Mouse (Mus musculus): Measurements from ENCODE around the gene Slc27a3.

Slc27a3 gene

GRCm38 (mm10) chr3:90391004-90391403 is 1.3 kb upstream of the Slc27a3 start:
- DNase-seq (ENCODE audit: low spot score in 2 of 2) = no peak

- DNase-seq (ENCODE audit: low spot score in 2 of 2) = no peak
Measured at GRCm38 (mm10) chr3:90388726-90389510, 820 bp downstream of the Slc27a3 start.

DNA sequence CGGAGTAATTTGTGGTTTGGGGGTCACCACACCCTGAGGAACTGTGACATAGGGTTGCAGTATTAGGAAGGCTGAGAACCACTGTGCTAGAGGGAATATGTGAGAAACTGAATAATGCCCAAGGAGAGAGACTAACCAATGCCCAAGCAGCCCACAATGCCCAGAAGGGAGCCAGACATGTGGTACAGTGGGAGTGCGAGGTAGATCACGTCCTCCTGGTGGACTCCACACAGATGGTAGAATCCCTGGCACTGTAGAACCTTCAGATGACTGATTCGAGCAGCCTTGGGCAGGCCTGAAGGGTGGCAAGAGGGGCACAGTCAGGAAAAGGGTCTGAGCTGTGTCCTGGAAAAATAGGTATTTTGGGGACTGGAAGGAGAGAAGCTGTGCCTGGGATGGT is 1.5 kb downstream of the Slc27a3 start:
- no peak for DNase-seq (ENCODE audit: low spot score in 2 of 2)

DNA sequence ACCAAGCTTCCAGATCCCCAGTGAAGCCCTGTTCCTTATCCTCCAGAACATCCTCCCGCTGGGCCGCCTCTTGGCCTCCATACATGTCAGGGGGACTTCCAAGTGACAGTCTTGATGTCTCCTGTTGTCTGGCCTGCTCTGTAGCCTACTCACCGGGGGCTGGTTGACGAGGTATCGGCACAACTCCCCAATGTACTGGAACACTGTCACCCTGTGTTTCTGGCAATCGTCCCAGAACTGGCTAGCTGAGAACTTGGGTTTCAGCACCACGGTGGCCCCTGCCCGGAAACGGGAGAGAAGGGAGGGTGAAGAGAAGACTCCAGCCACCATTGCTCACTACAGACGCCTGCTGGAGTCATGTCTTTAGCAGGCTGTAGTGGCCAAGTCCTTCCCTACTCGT is 2.3 kb downstream of the Slc27a3 start:
- DNase-seq (ENCODE audit: low spot score in 2 of 2) = peak in 1 of 2 experiments; percentile 33

GRCm38 (mm10) chr3:90386817-90387216 is 2.9 kb downstream of the Slc27a3 start:
- no peak for DNase-seq (ENCODE audit: low spot score in 2 of 2)

DNA sequence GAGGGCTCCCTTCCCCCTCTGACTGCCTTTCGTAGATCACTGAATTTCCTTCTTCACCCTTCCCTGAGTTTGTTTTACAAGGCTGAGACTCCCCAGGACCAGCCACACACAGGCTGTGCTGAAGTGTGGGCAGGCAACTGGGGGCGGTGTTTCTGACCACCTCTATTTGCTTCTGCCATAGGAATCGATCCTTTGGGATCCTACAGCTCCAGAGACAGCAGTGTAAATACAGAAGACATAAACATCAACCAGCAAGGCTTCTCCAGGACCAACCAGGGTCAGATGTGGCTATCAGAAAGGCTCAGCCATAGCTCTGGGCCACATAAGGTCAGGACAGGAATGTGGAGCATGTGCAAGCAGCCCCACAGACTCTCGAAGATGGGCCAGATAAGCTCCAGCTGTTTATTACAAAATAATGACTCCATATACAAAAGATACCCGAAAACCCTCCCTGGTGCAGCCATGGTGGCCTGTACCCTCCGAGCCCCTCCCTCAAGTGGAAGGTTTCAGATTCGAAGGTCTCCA is 4.8 kb downstream of the Slc27a3 start:
- DNase-seq (ENCODE audit: low spot score in 2 of 2) = no peak

- DNase-seq (ENCODE audit: low spot score in 2 of 2) = no peak
Measured at GRCm38 (mm10) chr3:90383690-90384089, 6.0 kb downstream of the Slc27a3 start.

DNA sequence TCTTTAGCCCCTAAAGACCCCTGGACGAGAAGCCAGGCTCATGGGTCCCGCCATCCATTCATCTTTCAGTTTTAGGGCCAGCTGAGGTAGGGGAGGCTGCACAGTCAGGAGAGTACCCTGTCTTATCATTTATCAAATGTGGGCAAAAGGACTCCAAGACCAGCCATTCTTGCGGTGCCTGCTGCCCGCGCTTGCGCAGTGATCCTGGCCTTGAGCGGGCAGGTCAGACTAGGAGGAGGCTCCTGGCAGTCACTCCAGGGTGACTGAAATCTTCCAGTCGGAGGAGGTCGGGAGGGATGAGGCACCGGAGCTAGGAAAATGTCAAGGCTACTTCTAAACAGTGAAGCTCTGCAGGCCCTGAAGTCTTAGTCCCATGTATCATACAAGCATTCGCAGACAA is 8.0 kb downstream of the Slc27a3 start:
- DNase-seq (ENCODE audit: low spot score in 2 of 2) = no peak

GRCm38 (mm10) chr3:90378496-90378895 is 11.2 kb downstream of the Slc27a3 start:
- no peak for DNase-seq (ENCODE audit: low spot score in 2 of 2)

DNA sequence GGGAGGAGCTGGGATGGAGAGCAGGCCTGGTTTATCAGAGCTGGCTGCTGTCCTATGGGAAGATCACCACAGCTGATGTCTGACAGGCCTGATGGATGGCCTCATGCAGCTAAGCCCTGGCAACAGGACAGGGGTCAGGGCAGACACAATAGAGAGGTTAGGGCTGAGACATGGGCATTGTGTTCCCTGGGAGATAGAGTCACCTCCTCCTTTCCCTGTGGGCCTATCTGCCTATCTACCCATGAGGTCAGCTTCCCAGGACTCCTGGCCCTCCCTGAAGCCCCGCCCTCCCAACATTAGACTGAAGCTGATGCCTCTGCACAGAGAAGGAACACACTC is 13.5 kb downstream of the Slc27a3 start:
- no peak for DNase-seq (ENCODE audit: low spot score in 2 of 2)

- no peak for DNase-seq (ENCODE audit: low spot score in 2 of 2)
Measured at GRCm38 (mm10) chr3:90375562-90376246, 14.0 kb downstream of the Slc27a3 start.

DNA sequence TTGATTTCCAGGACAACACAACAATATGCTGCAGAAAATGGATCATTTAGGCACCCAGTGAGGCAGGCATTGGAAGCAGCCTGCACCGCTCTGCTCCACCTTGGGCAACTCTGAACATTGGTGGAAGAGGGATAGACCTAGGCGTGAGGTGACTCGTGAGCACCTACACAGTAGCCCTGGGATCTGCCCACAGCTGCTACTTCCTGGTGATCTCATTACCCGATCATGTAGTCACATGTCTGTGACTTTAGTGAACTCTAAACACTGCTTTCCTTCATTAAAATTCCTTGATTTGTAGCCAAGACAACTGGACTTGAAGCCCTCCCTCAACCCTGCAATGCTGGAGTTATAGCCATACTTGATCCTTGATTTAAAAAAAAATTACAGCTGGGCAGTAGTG is 15.4 kb downstream of the Slc27a3 start:
- DNase-seq (ENCODE audit: low spot score in 2 of 2) = no peak

- peak in 1 of 2 experiments; percentile 90 for DNase-seq (ENCODE audit: low spot score in 2 of 2)
Measured at GRCm38 (mm10) chr3:90373432-90374028, 16.2 kb downstream of the Slc27a3 start.

DNA sequence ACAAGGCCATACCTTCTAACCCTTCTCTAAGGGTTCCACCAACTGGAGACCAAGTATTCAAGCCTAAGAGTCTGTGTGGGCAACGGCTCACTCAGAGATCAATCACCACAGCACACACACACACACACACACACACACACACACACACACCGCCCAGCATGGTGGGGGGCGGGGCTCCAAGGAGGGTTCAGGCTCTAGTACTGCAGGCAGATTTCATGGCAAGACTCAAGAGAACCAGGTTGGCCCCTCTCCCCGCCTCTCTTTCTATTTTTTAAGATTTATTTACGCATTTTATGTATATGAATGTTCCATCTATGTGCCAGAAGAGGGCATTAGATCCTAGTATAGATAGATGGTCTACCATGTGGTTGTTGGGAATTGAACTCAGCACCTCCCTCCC is 16.9 kb downstream of the Slc27a3 start:
- DNase-seq (ENCODE audit: low spot score in 2 of 2) = no peak

DNA sequence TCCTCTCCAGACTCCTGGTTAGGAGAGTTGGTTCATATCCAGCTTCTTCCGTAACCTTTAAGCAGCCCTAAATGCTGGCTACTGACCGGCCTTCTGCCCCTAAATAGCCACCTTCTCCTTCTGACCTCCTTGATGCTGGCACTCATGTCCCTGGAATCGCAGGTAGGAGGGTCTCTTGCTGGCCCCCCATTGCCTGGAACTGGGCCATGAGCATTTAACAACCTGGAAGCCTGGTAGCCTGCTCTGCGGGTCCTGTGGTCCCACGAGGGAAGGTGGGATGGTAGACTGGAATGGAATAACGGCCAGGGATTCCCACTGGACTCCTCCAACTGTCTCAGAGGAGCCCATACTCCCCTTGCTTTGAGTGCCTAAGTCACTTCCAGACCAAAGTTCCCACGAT is 17.9 kb downstream of the Slc27a3 start:
- no peak for DNase-seq (ENCODE audit: low spot score in 2 of 2)

DNA sequence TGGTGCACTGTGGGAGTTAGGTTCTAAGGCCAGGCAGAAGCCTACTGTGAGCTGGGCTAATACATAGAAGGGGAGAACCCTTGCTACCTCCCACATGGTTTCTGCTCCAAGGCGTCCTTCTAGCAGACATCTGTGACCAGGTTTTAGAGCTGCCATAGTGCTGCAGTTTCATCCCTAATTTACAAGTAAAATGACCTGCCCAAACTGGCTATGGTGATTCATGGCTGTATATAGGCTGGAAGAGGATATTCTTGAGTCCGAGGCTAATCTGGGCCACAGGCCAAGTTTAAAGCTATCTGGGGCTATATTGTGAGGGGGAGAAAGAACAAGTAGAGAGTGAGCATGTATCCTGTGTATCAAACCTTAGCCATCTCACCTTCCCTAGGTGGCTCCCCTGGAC is 20.7 kb downstream of the Slc27a3 start:
- peak; percentile 40 to 63 for DNase-seq (ENCODE audit: low spot score in 2 of 2)

DNA sequence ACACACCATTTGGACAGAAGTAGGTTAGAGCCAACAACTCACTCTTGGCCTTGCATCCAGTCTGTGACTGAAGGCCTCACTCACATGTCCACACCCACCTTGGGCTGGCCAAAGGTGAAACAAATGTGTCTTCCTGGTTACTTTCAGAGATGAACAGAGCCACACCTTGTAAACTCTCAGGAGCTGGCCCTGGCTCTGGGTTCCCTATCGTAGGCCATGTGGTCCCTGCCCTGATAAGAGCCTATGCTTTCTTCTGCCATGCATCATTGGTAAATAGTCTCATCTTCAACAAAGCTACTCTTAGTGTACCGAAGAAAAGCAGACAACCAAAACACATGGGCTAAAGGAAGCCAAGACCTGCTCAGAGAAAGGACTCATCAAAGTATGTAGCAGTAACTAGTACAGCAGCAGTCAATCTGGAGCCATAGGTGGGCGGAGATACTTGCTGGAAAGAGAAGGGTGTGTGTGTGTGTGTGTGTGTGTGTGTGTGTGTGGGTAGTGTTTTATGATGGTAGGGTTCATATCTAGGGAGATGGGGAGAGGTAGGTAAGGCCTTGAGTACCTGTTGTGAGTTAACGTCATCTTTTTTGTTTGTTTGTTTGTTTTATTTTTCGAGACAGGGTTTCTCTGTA is 22.6 kb downstream of the Slc27a3 start:
- DNase-seq (ENCODE audit: low spot score in 2 of 2) = no peak

GRCm38 (mm10) chr3:90362346-90362745 is 27.4 kb downstream of the Slc27a3 start:
- DNase-seq (ENCODE audit: low spot score in 2 of 2) = no peak

DNA sequence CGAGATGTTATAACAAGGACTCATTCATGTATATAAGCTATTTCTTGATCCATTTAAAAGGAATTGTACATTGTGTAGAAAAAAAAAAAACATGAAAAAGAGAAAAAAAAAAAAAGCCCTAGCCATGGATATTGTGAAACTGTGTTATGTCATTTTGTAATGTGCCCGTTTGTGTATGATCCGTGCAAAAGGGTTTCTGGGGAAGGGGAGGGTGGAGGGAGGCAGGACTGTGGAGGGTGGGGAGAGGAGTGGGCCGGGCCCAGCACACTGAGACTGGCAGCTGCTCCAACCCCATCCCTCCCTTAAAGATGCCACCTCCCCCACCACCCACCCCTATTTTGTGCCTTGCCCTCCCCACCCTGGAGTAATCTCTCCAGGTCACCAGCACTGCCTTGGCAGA is 28.3 kb downstream of the Slc27a3 start:
- DNase-seq (ENCODE audit: low spot score in 2 of 2) = no peak

DNA sequence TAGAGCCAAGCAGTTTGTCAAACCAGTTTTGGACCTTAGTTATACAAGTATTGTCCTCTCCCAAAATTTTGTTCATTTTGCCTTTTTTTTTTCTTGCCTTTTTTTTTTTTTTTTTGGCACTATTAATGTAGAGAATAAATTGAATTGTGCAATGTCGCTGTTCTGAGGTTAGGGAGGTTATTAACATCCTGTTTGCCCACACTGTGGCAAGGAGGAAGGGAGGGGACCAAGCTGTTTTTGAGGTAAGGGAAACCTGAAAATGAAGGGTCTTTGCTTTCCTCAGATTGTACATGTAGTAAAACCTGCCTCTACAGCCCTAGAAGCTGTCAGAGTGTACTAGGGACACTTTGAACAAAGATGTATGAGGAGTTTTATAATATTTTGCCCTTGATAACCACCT is 30.5 kb downstream of the Slc27a3 start:
- no peak for DNase-seq (ENCODE audit: low spot score in 2 of 2)

DNA sequence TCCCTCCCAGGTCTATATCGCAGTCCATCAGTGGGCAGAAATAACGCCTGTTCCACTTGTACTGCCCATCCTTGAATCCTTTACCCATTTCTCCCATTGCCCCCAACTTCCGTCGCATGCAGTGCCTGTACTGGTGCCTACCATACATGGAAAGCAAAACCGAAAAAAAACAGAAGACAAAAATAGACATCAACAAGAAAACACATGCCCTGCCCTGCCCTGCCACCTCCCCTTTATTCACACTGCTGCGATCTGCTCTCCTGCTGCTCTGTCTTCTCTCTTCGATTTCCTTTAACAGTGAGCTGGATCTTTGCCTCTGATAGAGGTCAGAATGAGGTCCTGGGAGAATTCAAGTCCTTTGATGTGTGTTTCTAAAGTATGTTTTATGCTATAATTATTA is 31.8 kb downstream of the Slc27a3 start:
- no peak for DNase-seq (ENCODE audit: low spot score in 2 of 2)

GRCm38 (mm10) chr3:90347847-90348246 is 41.9 kb downstream of the Slc27a3 start:
- DNase-seq (ENCODE audit: low spot score in 2 of 2) = no peak

All from left cerebral cortex, adult 9 months (tissue).